Mouse (Mus musculus): ENCODE results near the gene Ddx5. TPM values are rescaled to one million over a fixed set of nuclear protein-coding genes. Genes with fewer than 3 reads are reported as not detected.

Ddx5 gene
- polyA plus RNA-seq (2012), result 120 and 130 TPM in 2 replicates

GRCm38 (mm10) chr11:106788775-106789459 is at the start of gene Ddx5, which contains the start of gene Cep95:
Gene Ddx5 (minus strand): TSS chr11:106789185.
Gene Cep95 (plus strand): TSS chr11:106789252.
- Histone ChIP-seq H3K4me3 (replicated peaks) (peak within 1 kb of the TSS; percentile 94), H3K9me3 (ENCODE audit: control insufficient read depth, low read length) (no peaks in the 10 kb centered on the region), H3K36me3 (ENCODE audit: control insufficient read depth) (peaks cover 67% of the 10 kb centered on the region), H3K27me3 (ENCODE audit: control insufficient read depth) (no peaks in the 10 kb centered on the region), H3K4me1 (ENCODE audit: control insufficient read depth) (peaks cover 35% of the 10 kb centered on the region)
- no peak for TF ChIP-seq GATA1 (IDR thresholded peaks at IDR 0.05; ENCODE audit: low read length)

- no peaks in the 10 kb centered on the region for H3K4me1 ChIP-seq (ENCODE audit: control insufficient read depth)
- H3K36me3 ChIP-seq (ENCODE audit: control insufficient read depth), result peaks cover 50% of the 10 kb centered on the region
- H3K27me3 ChIP-seq (ENCODE audit: control insufficient read depth), result no peaks in the 10 kb centered on the region
- TF ChIP-seq GATA1 (IDR thresholded peaks at IDR 0.05; ENCODE audit: low read length) (no peak), TAL1 (IDR thresholded peaks at IDR 0.05; ENCODE audit: low read length) (no peak)
- H3K9me3 ChIP-seq (ENCODE audit: control insufficient read depth, low read length), result no peaks in the 10 kb centered on the region
- H3K4me3 ChIP-seq (replicated peaks), result no peak overlapping the region
These were observed 39.1 kb upstream of the Ddx5 start for GRCm38 (mm10) chr11:106828079-106828478.

- H3K36me3 ChIP-seq (ENCODE audit: control insufficient read depth), result peaks cover 64% of the 10 kb centered on the region
- TF ChIP-seq GATA1 (IDR thresholded peaks at IDR 0.05; ENCODE audit: low read length) (no peak), TAL1 (IDR thresholded peaks at IDR 0.05; ENCODE audit: low read length) (no peak)
- no peaks in the 10 kb centered on the region for H3K27me3 ChIP-seq (ENCODE audit: control insufficient read depth)
- no peaks in the 10 kb centered on the region for H3K4me1 ChIP-seq (ENCODE audit: control insufficient read depth)
- H3K9me3 ChIP-seq (ENCODE audit: control insufficient read depth, low read length), result no peaks in the 10 kb centered on the region
- H3K4me3 ChIP-seq (replicated peaks), result no peak overlapping the region
These were observed 35.4 kb upstream of the Ddx5 start for GRCm38 (mm10) chr11:106824403-106824802.

GRCm38 (mm10) chr11:106823741-106824140 is 34.8 kb upstream of the Ddx5 start:
- TF ChIP-seq GATA1 (IDR thresholded peaks at IDR 0.05; ENCODE audit: low read length) (no peak), TAL1 (IDR thresholded peaks at IDR 0.05; ENCODE audit: low read length) (no peak)
- H3K4me1 ChIP-seq (ENCODE audit: control insufficient read depth), result no peaks in the 10 kb centered on the region
- no peaks in the 10 kb centered on the region for H3K27me3 ChIP-seq (ENCODE audit: control insufficient read depth)
- H3K4me3 ChIP-seq (replicated peaks), result no peak overlapping the region
- no peaks in the 10 kb centered on the region for H3K9me3 ChIP-seq (ENCODE audit: control insufficient read depth, low read length)
- H3K36me3 ChIP-seq (ENCODE audit: control insufficient read depth), result peaks cover 68% of the 10 kb centered on the region

- Histone ChIP-seq H3K27me3 (ENCODE audit: control insufficient read depth) (no peaks in the 10 kb centered on the region), H3K4me1 (ENCODE audit: control insufficient read depth) (no peaks in the 10 kb centered on the region), H3K9me3 (ENCODE audit: control insufficient read depth, low read length) (no peaks in the 10 kb centered on the region), H3K4me3 (replicated peaks) (no peak overlapping the region), H3K36me3 (ENCODE audit: control insufficient read depth) (peaks cover 70% of the 10 kb centered on the region)
- TF ChIP-seq GATA1 (IDR thresholded peaks at IDR 0.05; ENCODE audit: low read length) (no peak), TAL1 (IDR thresholded peaks at IDR 0.05; ENCODE audit: low read length) (no peak)
These were observed 33.9 kb upstream of the Ddx5 start for GRCm38 (mm10) chr11:106822911-106823310.

GRCm38 (mm10) chr11:106822491-106822890 is 33.5 kb upstream of the Ddx5 start:
- H3K9me3 ChIP-seq (ENCODE audit: control insufficient read depth, low read length), result no peaks in the 10 kb centered on the region
- no peaks in the 10 kb centered on the region for H3K4me1 ChIP-seq (ENCODE audit: control insufficient read depth)
- TF ChIP-seq TAL1 (IDR thresholded peaks at IDR 0.05; ENCODE audit: low read length), result no peak
- no peak for TF ChIP-seq GATA1 (IDR thresholded peaks at IDR 0.05; ENCODE audit: low read length)
- H3K27me3 ChIP-seq (ENCODE audit: control insufficient read depth), result no peaks in the 10 kb centered on the region
- H3K36me3 ChIP-seq (ENCODE audit: control insufficient read depth), result peaks cover 72% of the 10 kb centered on the region
- no peak overlapping the region for H3K4me3 ChIP-seq (replicated peaks)

GRCm38 (mm10) chr11:106821397-106821796 is 32.4 kb upstream of the Ddx5 start:
- TF ChIP-seq TAL1 (IDR thresholded peaks at IDR 0.05; ENCODE audit: low read length) (no peak), GATA1 (IDR thresholded peaks at IDR 0.05; ENCODE audit: low read length) (no peak)
- Histone ChIP-seq H3K36me3 (ENCODE audit: control insufficient read depth) (peaks cover 77% of the 10 kb centered on the region), H3K4me1 (ENCODE audit: control insufficient read depth) (no peaks in the 10 kb centered on the region), H3K9me3 (ENCODE audit: control insufficient read depth, low read length) (no peaks in the 10 kb centered on the region), H3K27me3 (ENCODE audit: control insufficient read depth) (no peaks in the 10 kb centered on the region), H3K4me3 (replicated peaks) (no peak overlapping the region)

GRCm38 (mm10) chr11:106820972-106821371 is 32.0 kb upstream of the Ddx5 start:
- no peaks in the 10 kb centered on the region for H3K9me3 ChIP-seq (ENCODE audit: control insufficient read depth, low read length)
- H3K36me3 ChIP-seq (ENCODE audit: control insufficient read depth), result peaks cover 78% of the 10 kb centered on the region
- H3K4me1 ChIP-seq (ENCODE audit: control insufficient read depth), result no peaks in the 10 kb centered on the region
- TF ChIP-seq TAL1 (IDR thresholded peaks at IDR 0.05; ENCODE audit: low read length) (no peak), GATA1 (IDR thresholded peaks at IDR 0.05; ENCODE audit: low read length) (no peak)
- H3K27me3 ChIP-seq (ENCODE audit: control insufficient read depth), result no peaks in the 10 kb centered on the region
- no peak overlapping the region for H3K4me3 ChIP-seq (replicated peaks)

GRCm38 (mm10) chr11:106820252-106820651 is 31.3 kb upstream of the Ddx5 start:
- TF ChIP-seq TAL1 (IDR thresholded peaks at IDR 0.05; ENCODE audit: low read length) (no peak), GATA1 (IDR thresholded peaks at IDR 0.05; ENCODE audit: low read length) (no peak)
- H3K36me3 ChIP-seq (ENCODE audit: control insufficient read depth), result peaks cover 85% of the 10 kb centered on the region

GRCm38 (mm10) chr11:106819595-106819994 is 30.6 kb upstream of the Ddx5 start:
- TF ChIP-seq TAL1 (IDR thresholded peaks at IDR 0.05; ENCODE audit: low read length) (no peak), GATA1 (IDR thresholded peaks at IDR 0.05; ENCODE audit: low read length) (no peak)
- Histone ChIP-seq H3K4me3 (replicated peaks) (no peak overlapping the region), H3K9me3 (ENCODE audit: control insufficient read depth, low read length) (no peaks in the 10 kb centered on the region), H3K27me3 (ENCODE audit: control insufficient read depth) (no peaks in the 10 kb centered on the region), H3K36me3 (ENCODE audit: control insufficient read depth) (peaks cover 90% of the 10 kb centered on the region), H3K4me1 (ENCODE audit: control insufficient read depth) (no peaks in the 10 kb centered on the region)

More at GRCm38 (mm10) chr11:106820252-106820651, 31.3 kb upstream of the Ddx5 start:
- H3K9me3 ChIP-seq (ENCODE audit: control insufficient read depth, low read length), result no peaks in the 10 kb centered on the region
- no peaks in the 10 kb centered on the region for H3K4me1 ChIP-seq (ENCODE audit: control insufficient read depth)
- no peaks in the 10 kb centered on the region for H3K27me3 ChIP-seq (ENCODE audit: control insufficient read depth)
- no peak overlapping the region for H3K4me3 ChIP-seq (replicated peaks)
